Mouse (Mus musculus) heart, embryonic 16.5 days (tissue): ENCODE data around the gene Fam104a. TPM values are rescaled to one million over a fixed set of nuclear protein-coding genes. Genes with fewer than 3 reads are reported as not detected.

Experiments
- ATAC-seq: fragments of 200-750 bp; cut with Nextera tagmentation; replicated peaks from 2 replicates; pipeline ENCODE4 v1.8.0; 2017; ENCODE audit warnings: moderate number of reproducible peaks; ENCODE audit not compliant: insufficient read depth, low FRiP score; ENCODE audit errors: extremely low read depth
- H3K27ac ChIP-seq: fragments of 300-500 bp; sonication (generic); 2 replicates; pipeline ENCODE4 v1.5.1; 2014; ENCODE audit warnings: mild to moderate bottlenecking, low read length, control low read depth, moderate library complexity
- H3K27me3 ChIP-seq: fragments of 300-500 bp; sonication (generic); 2 replicates; pipeline ENCODE4 v1.6.1; 2014; ENCODE audit warnings: low read length, mixed read lengths; ENCODE audit not compliant: control insufficient read depth, insufficient read depth
- H3K36me3 ChIP-seq: fragments of 300-500 bp; sonication (generic); 2 replicates; pipeline ENCODE4 v1.6.1; 2014; ENCODE audit not compliant: control insufficient read depth, insufficient read depth
- H3K4me1 ChIP-seq: fragments of 300-500 bp; sonication (generic); 2 replicates; pipeline ENCODE4 v1.6.1; 2014; ENCODE audit warnings: low read length, mixed read lengths; ENCODE audit not compliant: control insufficient read depth, insufficient read depth
- H3K4me2 ChIP-seq: fragments of 300-500 bp; sonication (generic); 2 replicates; pipeline ENCODE4 v1.6.1; 2014; ENCODE audit warnings: low read depth, mild to moderate bottlenecking, control low read depth, low read length
- H3K4me3 ChIP-seq: fragments of 300-500 bp; sonication (generic); 2 replicates; pipeline ENCODE4 v1.5.1; 2014; ENCODE audit warnings: mild to moderate bottlenecking, control low read depth, low read length
- H3K9ac ChIP-seq: fragments of 300-500 bp; sonication (generic); 2 replicates; pipeline ENCODE4 v1.6.1; 2014; ENCODE audit warnings: low read length, control low read depth
- H3K9me3 ChIP-seq: fragments of 300-500 bp; sonication (generic); replicated peaks from 2 replicates; pipeline ENCODE4 v1.6.1; 2016; ENCODE audit warnings: low read length; ENCODE audit not compliant: control insufficient read depth
- WGBS: fragments of 180-500 bp; shearing (Covaris S2); extraction: QIAGEN DNeasy Blood & Tissue Kit; methylation state at CpG from one replicate; pipeline ENCODE4 v1.1.7; 2014; 5-methylcytosine and 5-hydroxymethylcytosine counted together
- polyA plus RNA-seq: library from polyadenylated mRNA; unstranded; fragments of >200 nt; fragmentation: Nextera tagmentation; extraction: Ambion mirVana; gene quantifications from 2 replicates; pipeline ENCODE4 v1.2.1, GENCODE M21; 2015

The Fam104a gene
- polyA plus RNA-seq, 1 experiment from 2014 or later = 41.1 TPM

- Histone ChIP-seq H3K9ac (no peak overlapping the region), H3K4me3 (no peak overlapping the region), H3K9me3 (no peaks in the 10 kb centered on the region), H3K4me1 (peaks cover 5% of the 10 kb centered on the region; the same call in 1 of the 2 replicates), H3K27ac (no peak overlapping the region), H3K27me3 (no peaks in the 10 kb centered on the region), H3K36me3 (peaks cover 62% of the 10 kb centered on the region), H3K4me2 (no peak overlapping the region)
- WGBS = 92% methylated on average over 15 of the region's 15 CpGs
- no peak for ATAC-seq
Observed at GRCm38 (mm10) chr11:113654105-113654504, 29.9 kb downstream of the Fam104a start.

- 90% methylated on average over 6 of the region's 6 CpGs for WGBS
- ATAC-seq = no peak
- Histone ChIP-seq H3K9me3 (no peaks in the 10 kb centered on the region), H3K4me3 (no peak overlapping the region), H3K36me3 (peaks cover 52% of the 10 kb centered on the region), H3K27ac (no peak overlapping the region), H3K4me1 (peaks cover 9% of the 10 kb centered on the region), H3K4me2 (no peak overlapping the region), H3K27me3 (no peaks in the 10 kb centered on the region), H3K9ac (no peak overlapping the region)
Observed at GRCm38 (mm10) chr11:113652516-113652915, 31.4 kb downstream of the Fam104a start.

- WGBS = 47% methylated on average over 8 of the region's 8 CpGs
- H3K36me3 ChIP-seq = peaks cover 46% of the 10 kb centered on the region
- H3K4me3 ChIP-seq = no peak overlapping the region
- H3K9ac ChIP-seq = no peak overlapping the region
- H3K4me1 ChIP-seq = peaks cover 9% of the 10 kb centered on the region
- no peak for ATAC-seq
- no peaks in the 10 kb centered on the region for H3K27me3 ChIP-seq
- no peaks in the 10 kb centered on the region for H3K9me3 ChIP-seq
- no peak overlapping the region for H3K4me2 ChIP-seq
- no peak overlapping the region for H3K27ac ChIP-seq
Observed at GRCm38 (mm10) chr11:113651907-113652273, 32.1 kb downstream of the Fam104a start.

- ATAC-seq = no peak
- no peak overlapping the region for H3K4me2 ChIP-seq
- H3K27me3 ChIP-seq = no peaks in the 10 kb centered on the region
- 73% methylated on average over 22 of the region's 22 CpGs for WGBS
- H3K9me3 ChIP-seq = no peaks in the 10 kb centered on the region
- no peak overlapping the region for H3K4me3 ChIP-seq
- H3K9ac ChIP-seq = no peak overlapping the region
- H3K36me3 ChIP-seq = peaks cover 41% of the 10 kb centered on the region
- H3K4me1 ChIP-seq = peaks cover 9% of the 10 kb centered on the region
- no peak overlapping the region for H3K27ac ChIP-seq
Observed at GRCm38 (mm10) chr11:113651206-113651906, 32.6 kb downstream of the Fam104a start.

GRCm38 (mm10) chr11:113649353-113650210 lies 34.4 kb downstream of the Fam104a start, which contains the start of gene Slc39a11:
TSS of gene Slc39a11 (minus strand) at chr11:113650079.
- Histone ChIP-seq H3K9ac (peak within 1 kb of the TSS; percentile 93), H3K4me3 (peak within 1 kb of the TSS; percentile 85), H3K27me3 (no peaks in the 10 kb centered on the region), H3K36me3 (peaks cover 23% of the 10 kb centered on the region), H3K4me1 (peaks cover 9% of the 10 kb centered on the region), H3K4me2 (peak within 1 kb of the TSS; percentile 90), H3K27ac (peak within 1 kb of the TSS; percentile 80), H3K9me3 (no peaks in the 10 kb centered on the region)
- peak; percentile 87 for ATAC-seq
- under 1% methylated on average over 88 of the region's 91 CpGs for WGBS

GRCm38 (mm10) chr11:113648690-113649352 lies 35.1 kb downstream of the Fam104a start, which contains the start of gene Cog1:
TSS of gene Cog1 (plus strand) at chr11:113649169.
- Histone ChIP-seq H3K4me3 (peak within 1 kb of the TSS; percentile 85), H3K9ac (peak within 1 kb of the TSS; percentile 93), H3K27ac (peak within 1 kb of the TSS; percentile 80), H3K27me3 (no peaks in the 10 kb centered on the region), H3K4me2 (peak within 1 kb of the TSS; percentile 90), H3K4me1 (peaks cover 9% of the 10 kb centered on the region), H3K36me3 (peaks cover 15% of the 10 kb centered on the region), H3K9me3 (no peaks in the 10 kb centered on the region)
- no peak for ATAC-seq
- 40% methylated on average over 26 of the region's 26 CpGs for WGBS

GRCm38 (mm10) chr11:113648152-113648551 lies 35.8 kb downstream of the Fam104a start:
- H3K9me3 ChIP-seq = no peaks in the 10 kb centered on the region
- peak overlapping the region; percentile 29; the same call in 1 of the 2 replicates for H3K4me2 ChIP-seq
- no peak overlapping the region for H3K4me3 ChIP-seq
- WGBS = 4% methylated on average over 15 of the region's 15 CpGs
- H3K27ac ChIP-seq = no peak overlapping the region
- H3K9ac ChIP-seq = peak overlapping the region; percentile 45; the same call in 1 of the 2 replicates
- peaks cover 9% of the 10 kb centered on the region for H3K36me3 ChIP-seq
- peaks cover 9% of the 10 kb centered on the region for H3K4me1 ChIP-seq
- no peak for ATAC-seq
- no peaks in the 10 kb centered on the region for H3K27me3 ChIP-seq

- Histone ChIP-seq H3K36me3 (no peaks in the 10 kb centered on the region), H3K27ac (no peak overlapping the region), H3K27me3 (no peaks in the 10 kb centered on the region), H3K4me1 (peaks cover 5% of the 10 kb centered on the region), H3K4me3 (no peak overlapping the region), H3K9me3 (no peaks in the 10 kb centered on the region), H3K9ac (no peak overlapping the region), H3K4me2 (no peak overlapping the region)
- no peak for ATAC-seq
- WGBS = 79% methylated on average over 3 of the region's 3 CpGs
Observed at GRCm38 (mm10) chr11:113645181-113645580, 38.8 kb downstream of the Fam104a start.
